Mouse (Mus musculus): Measurements from ENCODE around the gene Usp6nl.

- TF ChIP-seq CHD2 (IDR thresholded peaks at IDR 0.05; ENCODE audit: low read depth, low read length) (no peak), HCFC1 (IDR thresholded peaks at IDR 0.05; ENCODE audit: borderline replicate concordance, insufficient read depth, low read length) (no peak), ZC3H11A (IDR thresholded peaks at IDR 0.05; ENCODE audit: borderline replicate concordance, low read depth, low read length) (no peak), ZNF384 (IDR thresholded peaks at IDR 0.05; ENCODE audit: low read depth, low read length) (no peak), MAFK (IDR thresholded peaks at IDR 0.05; ENCODE audit: insufficient read depth, low read depth, low read length) (no peak)
Measured at GRCm38 (mm10) chr2:6306861-6307260, 15.6 kb upstream of the Usp6nl start.
